In the genomic region with DNA sequence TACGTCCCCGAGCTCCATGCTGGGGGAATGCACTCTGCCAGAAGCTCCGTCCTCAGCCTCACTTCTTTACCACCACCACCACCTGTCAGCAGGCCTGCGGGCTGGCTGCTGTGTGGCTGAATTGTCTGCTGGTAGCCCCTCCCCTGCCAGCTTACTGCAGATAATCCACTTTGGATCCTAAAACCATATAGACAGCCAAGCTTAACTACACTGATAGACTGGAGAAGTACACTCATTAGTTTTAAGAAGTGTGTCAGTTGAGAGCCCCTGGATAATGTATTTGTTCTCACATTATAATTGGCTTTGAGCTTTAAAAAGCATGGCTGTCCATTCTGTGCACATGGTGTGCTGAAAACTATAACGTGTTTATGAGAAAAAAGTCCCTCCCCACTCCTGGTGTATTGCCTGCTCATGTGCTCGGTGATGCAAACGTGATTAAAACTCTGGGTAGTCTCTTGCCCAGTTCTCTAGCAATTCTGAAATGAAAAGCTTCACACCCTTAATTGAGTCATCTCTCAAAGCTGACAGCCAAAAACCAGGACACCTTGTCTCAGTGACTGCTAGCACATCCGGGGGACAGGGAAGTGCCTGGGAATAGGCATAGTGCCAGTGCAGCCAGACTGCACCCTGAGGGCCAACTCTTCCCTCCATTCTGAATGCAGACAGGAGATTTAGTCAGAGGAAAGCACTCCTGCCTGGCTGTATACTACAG, we compare ENCODE assay signal across 19 mouse cellular contexts. TPM values are rescaled to one million over a fixed set of nuclear protein-coding genes. Genes with fewer than 3 reads are reported as not detected.
DNase-seq lines count a peak whose midpoint lies in the region; ATAC-seq and TF ChIP-seq lines count a peak whose summit lies in the region.
"Had no signal": no experiment of that assay in that cellular context is flagged by ENCODE, and none has a peak within 500 bp of the region (broad histone marks: within the 10 kb centered on the region; RNA-seq: fewer than 3 reads in every experiment).

No protein-coding gene starts in this region.

- H3K9me3 ChIP-seq in forebrain, embryonic 13.5 days (replicated peaks), result no peaks in the 10 kb centered on the region
- no peaks in the 10 kb centered on the region for H3K9me3 ChIP-seq in forebrain, embryonic 10.5 days
- H3K9me3 ChIP-seq in forebrain, embryonic 15.5 days, result no peaks in the 10 kb centered on the region
- H3K9me3 ChIP-seq: limb, embryonic 15.5 days; stomach, embryonic 15.5 days had no signal

- no peak overlapping the region for H3K4me2 ChIP-seq in forebrain, embryonic 13.5 days
- H3K4me2 ChIP-seq in forebrain, embryonic 15.5 days (replicated peaks), result no peak overlapping the region
- H3K4me2 ChIP-seq: hindbrain, embryonic 14.5 days; limb, embryonic 15.5 days; stomach, embryonic 15.5 days had no signal

- peaks cover 20% of the 10 kb centered on the region for H3K36me3 ChIP-seq in forebrain, embryonic 13.5 days (ENCODE audit: poor library complexity, severe bottlenecking)
- peaks cover 21% of the 10 kb centered on the region for H3K36me3 ChIP-seq in forebrain, embryonic 10.5 days (replicated peaks)
- H3K36me3 ChIP-seq in forebrain, embryonic 15.5 days, result peaks cover 15% of the 10 kb centered on the region
- H3K36me3 ChIP-seq in kidney, adult 2 months (ENCODE audit: control insufficient read depth, insufficient read depth, low read length), result no peaks in the 10 kb centered on the region

- H3K9ac ChIP-seq in forebrain, embryonic 13.5 days, result no peak overlapping the region
- H3K9ac ChIP-seq in forebrain, embryonic 15.5 days (replicated peaks), result no peak overlapping the region
- H3K9ac ChIP-seq: hindbrain, embryonic 14.5 days; limb, embryonic 15.5 days; stomach, embryonic 15.5 days had no signal

- H3K27me3 ChIP-seq in forebrain, embryonic 13.5 days, result no peaks in the 10 kb centered on the region
- H3K27me3 ChIP-seq in forebrain, embryonic 10.5 days (ENCODE audit: poor library complexity, severe bottlenecking), result peaks cover 6% of the 10 kb centered on the region; the same call in 1 of the 2 replicates
- no peaks in the 10 kb centered on the region for H3K27me3 ChIP-seq in forebrain, embryonic 15.5 days
- H3K27me3 ChIP-seq in kidney, adult 2 months (replicated peaks; ENCODE audit: control insufficient read depth, insufficient read depth, low read length), result no peaks in the 10 kb centered on the region
- H3K27me3 ChIP-seq: limb, embryonic 15.5 days; stomach, embryonic 15.5 days had no signal

- WGBS in forebrain, embryonic 13.5 days, result 29% methylated on average over 8 of the region's 8 CpGs
- 60% methylated on average over 8 of the region's 8 CpGs for WGBS in forebrain, embryonic 10.5 days
- 16% methylated on average over 8 of the region's 8 CpGs for WGBS in forebrain, embryonic 15.5 days
- WGBS in kidney, adult 2 months, result 79% methylated on average over 8 of the region's 8 CpGs

- peak; percentile 77 for ATAC-seq in forebrain, embryonic 13.5 days
- ATAC-seq in forebrain, embryonic 15.5 days (replicated peaks), result peak; percentile 81
- ATAC-seq: CD4-positive, CD25-positive, alpha-beta regulatory T cell, adult 4 months; lung, postnatal 0 days had no signal

- TF ChIP-seq CTCF in kidney, adult 2 months (conservative IDR thresholded peaks at IDR 0.05; ENCODE audit: insufficient read depth, insufficient read length, low read depth, low read length), result no peak

- no peak for DNase-seq in forebrain, embryonic 10.5 days (ENCODE audit: extremely low spot score, low spot score)
- DNase-seq in left cerebral cortex, postnatal 4 days, result peak; percentile 27
- no peak for DNase-seq in left cerebral cortex, adult 8-10 months (ENCODE audit: low spot score in 2 of 2)
- peak; percentile 77 for DNase-seq in Muller cell, postnatal 12 days (ENCODE audit: inconsistent ontology term)
- DNase-seq in adrenal gland, adult 2 months, result no peak
- no peak for DNase-seq in kidney, adult 2 months
- DNase-seq: gastrocnemius, adult 2 months; kidney, adult 8-10 months; thymus, postnatal 14 days had no signal

- no peak for TF ChIP-seq POLR2A in kidney, adult 2 months (IDR thresholded peaks at IDR 0.05; ENCODE audit: low read depth, low read length)

- H3K27ac ChIP-seq in forebrain, embryonic 13.5 days, result peak overlapping the region; percentile 22; the same call in 1 of the 2 replicates
- H3K27ac ChIP-seq in forebrain, embryonic 10.5 days, result no peak overlapping the region
- H3K27ac ChIP-seq in forebrain, embryonic 15.5 days (replicated peaks), result peak overlapping the region; percentile 45; the same call in 1 of the 2 replicates
- no peak overlapping the region for H3K27ac ChIP-seq in kidney, adult 2 months (ENCODE audit: insufficient read depth, low read depth, low read length)
- H3K27ac ChIP-seq: gastrocnemius, adult 2 months; hindbrain, embryonic 14.5 days; limb, embryonic 15.5 days; stomach, embryonic 15.5 days had no signal

- H3K4me3 ChIP-seq in forebrain, embryonic 13.5 days, result no peak overlapping the region
- no peak overlapping the region for H3K4me3 ChIP-seq in forebrain, embryonic 10.5 days
- H3K4me3 ChIP-seq in forebrain, embryonic 15.5 days, result no peak overlapping the region
- H3K4me3 ChIP-seq in kidney, adult 2 months (ENCODE audit: insufficient read depth, low read depth, low read length), result no peak overlapping the region
- H3K4me3 ChIP-seq: gastrocnemius, adult 2 months; limb, embryonic 15.5 days; myocyte; stomach, embryonic 15.5 days had no signal

- intact Hi-C loops in left cerebral cortex, postnatal 4 days (cut with DNase I), result no loop called here

- peaks cover 18% of the 10 kb centered on the region; the same call in 1 of the 2 replicates for H3K4me1 ChIP-seq in forebrain, embryonic 13.5 days
- H3K4me1 ChIP-seq in forebrain, embryonic 10.5 days, result peaks cover 16% of the 10 kb centered on the region
- peaks cover 16% of the 10 kb centered on the region; the same call in 1 of the 2 replicates for H3K4me1 ChIP-seq in forebrain, embryonic 15.5 days
- H3K4me1 ChIP-seq in kidney, adult 2 months (ENCODE audit: control insufficient read depth, insufficient read depth, low read length), result 0 out of 2 replicates have a peak, but pooled peaks cover 6% of the 10 kb centered on the region
- H3K4me1 ChIP-seq: limb, embryonic 15.5 days; stomach, embryonic 15.5 days had no signal

RNA-seq across cellular contexts. Expression of a gene that starts 8.8 kb away (rescaled TPM):
- polyA plus RNA-seq in forebrain, embryonic 13.5 days (2015; fragmentation: Nextera tagmentation; extraction: Ambion mirVana), result 3.0 and 3.6 TPM in 2 replicates
- 3.1 TPM in 2 replicates for polyA plus RNA-seq in forebrain, embryonic 10.5 days (2016; fragmentation: Nextera tagmentation; extraction: Ambion mirVana)
- total RNA-seq in left cerebral cortex, postnatal 4 days (2021), result 10 to 100 TPM; 11.8 to 13.0 TPM
- total RNA-seq in left cerebral cortex, adult 8-10 months (2022), result 10 to 100 TPM; 34.6 to 42.9 (median 38.1) TPM
- 5.0 and 6.5 TPM in 2 replicates for polyA plus RNA-seq in forebrain, embryonic 15.5 days (2015; fragmentation: Nextera tagmentation; extraction: Ambion mirVana)
- 10 to 100 TPM; 22.1 to 27.4 TPM for total RNA-seq in adrenal gland, adult 2 months (2021)
- polyA plus RNA-seq in adrenal gland, adult 2 months (2012; rRNA removed), result 7.2 and 8.6 TPM in 2 replicates
- polyA plus RNA-seq in kidney, adult 2 months (2012; rRNA removed), result 7.0 and 9.6 TPM in 2 replicates

RNA-seq across cellular contexts. Expression of a gene that starts 26.9 kb away (rescaled TPM):
- 149 and 151 TPM in 2 replicates for polyA plus RNA-seq in forebrain, embryonic 13.5 days (2015; fragmentation: Nextera tagmentation; extraction: Ambion mirVana)
- polyA plus RNA-seq in forebrain, embryonic 10.5 days (2016; fragmentation: Nextera tagmentation; extraction: Ambion mirVana), result 183 and 188 TPM in 2 replicates
- 10 to 100 TPM; 50.9 to 56.9 TPM for total RNA-seq in left cerebral cortex, postnatal 4 days (2021)
- 10 to 100 TPM; 52.9 to 61.1 (median 53.4) TPM for total RNA-seq in left cerebral cortex, adult 8-10 months (2022)
- 121 and 123 TPM in 2 replicates for polyA plus RNA-seq in forebrain, embryonic 15.5 days (2015; fragmentation: Nextera tagmentation; extraction: Ambion mirVana)
- total RNA-seq in adrenal gland, adult 2 months (2021), result 10 to 100 TPM; 57.4 to 62.8 TPM
- 10.4 and 10.5 TPM in 2 replicates for polyA plus RNA-seq in adrenal gland, adult 2 months (2012; rRNA removed)
- 43.0 and 51.9 TPM in 2 replicates for polyA plus RNA-seq in kidney, adult 2 months (2012; rRNA removed)

RNA-seq across cellular contexts. Expression of a gene that starts 45.8 kb away (rescaled TPM):
- polyA plus RNA-seq in forebrain, embryonic 13.5 days (2015; fragmentation: Nextera tagmentation; extraction: Ambion mirVana), result 14.7 and 16.1 TPM in 2 replicates
- polyA plus RNA-seq in forebrain, embryonic 10.5 days (2016; fragmentation: Nextera tagmentation; extraction: Ambion mirVana), result 7.7 and 9.6 TPM in 2 replicates
- total RNA-seq in left cerebral cortex, postnatal 4 days (2021), result 10 to 100 TPM; 37.5 to 43.1 TPM
- total RNA-seq in left cerebral cortex, adult 8-10 months (2022), result 100 to 1,000 TPM; 111 to 132 (median 117) TPM
- polyA plus RNA-seq in forebrain, embryonic 15.5 days (2015; fragmentation: Nextera tagmentation; extraction: Ambion mirVana), result 19.4 and 23.0 TPM in 2 replicates
- total RNA-seq in adrenal gland, adult 2 months (2021), result 100 to 1,000 TPM; 144 to 285 TPM
- polyA plus RNA-seq in adrenal gland, adult 2 months (2012; rRNA removed), result 126 and 247 TPM in 2 replicates
- polyA plus RNA-seq in kidney, adult 2 months (2012; rRNA removed), result 1.1 and 1.6 TPM in 2 replicates
- total RNA-seq: megakaryocyte-erythroid progenitor cell, adult 5-6 weeks had no signal

RNA-seq across cellular contexts. Expression of a gene that starts 57.1 kb away (rescaled TPM):
- polyA plus RNA-seq in forebrain, embryonic 13.5 days (2015; fragmentation: Nextera tagmentation; extraction: Ambion mirVana), result 34.3 and 44.4 TPM in 2 replicates
- polyA plus RNA-seq in forebrain, embryonic 10.5 days (2016; fragmentation: Nextera tagmentation; extraction: Ambion mirVana), result 1,057 and 1,193 TPM in 2 replicates
- 10 to 100 TPM; 14.1 to 20.7 TPM for total RNA-seq in left cerebral cortex, postnatal 4 days (2021)
- total RNA-seq in left cerebral cortex, adult 8-10 months (2022), result 1 to 10 TPM; 3.4 to 8.4 (median 6.4) TPM
- polyA plus RNA-seq in forebrain, embryonic 15.5 days (2015; fragmentation: Nextera tagmentation; extraction: Ambion mirVana), result 47.3 and 53.2 TPM in 2 replicates
- 10 to 100 TPM in 1 of 2 experiments, 1 to 10 TPM in 1; 9.1 to 13.6 TPM for total RNA-seq in adrenal gland, adult 2 months (2021)
- polyA plus RNA-seq in adrenal gland, adult 2 months (2012; rRNA removed), result 19.9 and 30.1 TPM in 2 replicates
- 0.29 and 1.1 TPM in 2 replicates for polyA plus RNA-seq in kidney, adult 2 months (2012; rRNA removed)
- total RNA-seq: heart, adult 8-10 months; megakaryocyte-erythroid progenitor cell, adult 5-6 weeks had no signal
- polyA plus RNA-seq: CD4-positive, CD25-positive, alpha-beta regulatory T cell, adult 4 months had no signal

Comparison
In these comparisons a context has a peak if more than half of its experiments do, and no peak if none do; other contexts are left out.
1. H3K27ac ChIP-seq: peak in forebrain, embryonic 13.5 days (single experiment) and forebrain, embryonic 15.5 days (single experiment); none in forebrain, embryonic 10.5 days (single experiment) and kidney, adult 2 months (single experiment).
2. DNase-seq: peak in left cerebral cortex, postnatal 4 days (single experiment) and Muller cell, postnatal 12 days (single experiment); none in forebrain, embryonic 10.5 days (single experiment), left cerebral cortex, adult 8-10 months (0 of 2), adrenal gland, adult 2 months (single experiment) and kidney, adult 2 months (single experiment).